Mouse (Mus musculus) neural tube, embryonic 11.5 days (tissue): ENCODE measurements around the gene Cpm. TPM values are rescaled to one million over a fixed set of nuclear protein-coding genes. Genes with fewer than 3 reads are reported as not detected.

ENCODE experiments used
- ATAC-seq: fragments of 200-750 bp; cut with Nextera tagmentation; 2 replicates; pipeline ENCODE4 v1.8.0; 2017; ENCODE audit warnings: moderate number of reproducible peaks, mild to moderate bottlenecking, moderate TSS enrichment, moderate library complexity; ENCODE audit not compliant: insufficient read depth, low FRiP score, low TSS enrichment
- DNase-seq: peaks from one replicate; pipeline ENCODE4 v3.0.0-alpha.2; 2015; ENCODE audit warnings: low spot score
- H3K27ac ChIP-seq: fragments of 300-500 bp; sonication (generic); 2 replicates; pipeline ENCODE4 v1.5.1; 2014; ENCODE audit warnings: low read depth, mild to moderate bottlenecking, low read length
- H3K27me3 ChIP-seq: fragments of 300-500 bp; sonication (generic); 2 replicates; pipeline ENCODE4 v1.6.1; 2014; ENCODE audit warnings: mild to moderate bottlenecking, low read length, mixed read lengths; ENCODE audit not compliant: control insufficient read depth, insufficient read depth
- H3K36me3 ChIP-seq: fragments of 300-500 bp; sonication (generic); 2 replicates; pipeline ENCODE4 v1.6.1; 2014; ENCODE audit warnings: mild to moderate bottlenecking, low read length, moderate library complexity, mixed read lengths; ENCODE audit not compliant: control insufficient read depth, insufficient read depth
- H3K4me1 ChIP-seq: fragments of 300-500 bp; sonication (generic); 2 replicates; pipeline ENCODE4 v1.6.1; 2014; ENCODE audit warnings: low read length, mixed read lengths; ENCODE audit not compliant: control insufficient read depth, insufficient read depth
- H3K4me2 ChIP-seq: fragments of 300-500 bp; sonication (generic); 2 replicates; pipeline ENCODE4 v1.6.1; 2014; ENCODE audit warnings: low read depth, mild to moderate bottlenecking, moderate library complexity
- H3K4me3 ChIP-seq: fragments of 300-500 bp; sonication (generic); 2 replicates; pipeline ENCODE4 v1.5.1; 2014; ENCODE audit warnings: low read depth, low read length
- H3K9ac ChIP-seq: fragments of 300-500 bp; sonication (generic); 2 replicates; pipeline ENCODE4 v1.6.1; 2014; ENCODE audit warnings: mild to moderate bottlenecking, low read length
- H3K9me3 ChIP-seq: fragments of 300-500 bp; sonication (generic); 2 replicates; pipeline ENCODE4 v1.6.1; 2016; ENCODE audit warnings: low read length; ENCODE audit not compliant: control insufficient read depth
- WGBS: fragments of 180-500 bp; shearing (Covaris S2); extraction: QIAGEN DNeasy Blood & Tissue Kit; methylation state at CpG from one replicate; pipeline ENCODE4 v1.1.7; 2014; 5-methylcytosine and 5-hydroxymethylcytosine counted together
- polyA plus RNA-seq: library from polyadenylated mRNA; unstranded; fragments of >200 nt; fragmentation: Nextera tagmentation; extraction: Ambion mirVana; gene quantifications from 2 replicates; pipeline ENCODE4 v1.2.1, GENCODE M21; 2014

The Cpm gene
- polyA plus RNA-seq, 1 experiment from 2014 or later, result 21.1 TPM

GRCm38 (mm10) chr10:117650042-117650655, 20.8 kb downstream of the Cpm start:
- ATAC-seq (no peak), DNase-seq (no peak)
- H3K4me3 ChIP-seq, result no peak overlapping the region
- no peak overlapping the region for H3K9ac ChIP-seq
- no peak overlapping the region for H3K4me2 ChIP-seq
- no peaks in the 10 kb centered on the region for H3K9me3 ChIP-seq
- H3K36me3 ChIP-seq, result no peaks in the 10 kb centered on the region
- WGBS, result 91% methylated on average over 12 of the region's 12 CpGs
- H3K4me1 ChIP-seq, result no peaks in the 10 kb centered on the region
- no peaks in the 10 kb centered on the region for H3K27me3 ChIP-seq
- no peak overlapping the region for H3K27ac ChIP-seq

- DNase-seq (no peak), ATAC-seq (no peak)
- Histone ChIP-seq H3K27me3 (no peaks in the 10 kb centered on the region), H3K4me1 (no peaks in the 10 kb centered on the region), H3K27ac (no peak overlapping the region), H3K4me3 (no peak overlapping the region), H3K9me3 (no peaks in the 10 kb centered on the region), H3K36me3 (no peaks in the 10 kb centered on the region), H3K9ac (no peak overlapping the region), H3K4me2 (no peak overlapping the region)
- 91% methylated on average over 7 of the region's 7 CpGs for WGBS
Observed at GRCm38 (mm10) chr10:117650725-117651124, 21.4 kb downstream of the Cpm start.

GRCm38 (mm10) chr10:117651587-117652377, 22.5 kb downstream of the Cpm start:
- no peak overlapping the region for H3K9ac ChIP-seq
- H3K36me3 ChIP-seq, result no peaks in the 10 kb centered on the region
- DNase-seq (no peak), ATAC-seq (no peak)
- H3K4me1 ChIP-seq, result no peaks in the 10 kb centered on the region
- H3K27me3 ChIP-seq, result no peaks in the 10 kb centered on the region
- WGBS, result 77% methylated on average over 10 of the region's 10 CpGs
- H3K9me3 ChIP-seq, result no peaks in the 10 kb centered on the region
- H3K27ac ChIP-seq, result no peak overlapping the region
- H3K4me3 ChIP-seq, result no peak overlapping the region
- no peak overlapping the region for H3K4me2 ChIP-seq

GRCm38 (mm10) chr10:117652378-117652774, 23.1 kb downstream of the Cpm start:
- ATAC-seq, result no peak
- no peaks in the 10 kb centered on the region for H3K27me3 ChIP-seq
- no peaks in the 10 kb centered on the region for H3K36me3 ChIP-seq
- 91% methylated on average over 4 of the region's 4 CpGs for WGBS
- no peak overlapping the region for H3K27ac ChIP-seq
- no peak overlapping the region for H3K4me3 ChIP-seq
- H3K9me3 ChIP-seq, result no peaks in the 10 kb centered on the region
- H3K4me2 ChIP-seq, result no peak overlapping the region
- no peak for DNase-seq
- H3K9ac ChIP-seq, result no peak overlapping the region
- no peaks in the 10 kb centered on the region for H3K4me1 ChIP-seq

GRCm38 (mm10) chr10:117652930-117653778, 23.9 kb downstream of the Cpm start:
- H3K36me3 ChIP-seq, result no peaks in the 10 kb centered on the region
- no peaks in the 10 kb centered on the region for H3K27me3 ChIP-seq
- DNase-seq, result no peak
- no peak for ATAC-seq
- H3K4me3 ChIP-seq, result no peak overlapping the region
- H3K4me2 ChIP-seq, result no peak overlapping the region
- H3K27ac ChIP-seq, result no peak overlapping the region
- no peaks in the 10 kb centered on the region for H3K9me3 ChIP-seq
- no peaks in the 10 kb centered on the region for H3K4me1 ChIP-seq
- 88% methylated on average over 8 of the region's 8 CpGs for WGBS
- H3K9ac ChIP-seq, result no peak overlapping the region

GRCm38 (mm10) chr10:117653779-117654173, 24.5 kb downstream of the Cpm start:
- no peak overlapping the region for H3K4me3 ChIP-seq
- no peak overlapping the region for H3K27ac ChIP-seq
- H3K4me1 ChIP-seq, result no peaks in the 10 kb centered on the region
- H3K9ac ChIP-seq, result no peak overlapping the region
- DNase-seq (no peak), ATAC-seq (no peak)
- H3K9me3 ChIP-seq, result no peaks in the 10 kb centered on the region
- WGBS, result 95% methylated on average over 7 of the region's 7 CpGs
- no peaks in the 10 kb centered on the region for H3K27me3 ChIP-seq
- no peak overlapping the region for H3K4me2 ChIP-seq
- no peaks in the 10 kb centered on the region for H3K36me3 ChIP-seq

- Histone ChIP-seq H3K4me2 (no peak overlapping the region), H3K27ac (no peak overlapping the region), H3K27me3 (no peaks in the 10 kb centered on the region), H3K9ac (no peak overlapping the region), H3K36me3 (no peaks in the 10 kb centered on the region), H3K4me1 (no peaks in the 10 kb centered on the region), H3K4me3 (no peak overlapping the region), H3K9me3 (no peaks in the 10 kb centered on the region)
- ATAC-seq (no peak), DNase-seq (no peak)
- WGBS, result 79% methylated on average over 3 of the region's 3 CpGs
Observed at GRCm38 (mm10) chr10:117654576-117655123, 25.4 kb downstream of the Cpm start.

- Histone ChIP-seq H3K4me1 (no peaks in the 10 kb centered on the region), H3K4me3 (no peak overlapping the region), H3K4me2 (no peak overlapping the region), H3K9ac (no peak overlapping the region), H3K27me3 (no peaks in the 10 kb centered on the region), H3K27ac (no peak overlapping the region), H3K9me3 (no peaks in the 10 kb centered on the region), H3K36me3 (no peaks in the 10 kb centered on the region)
- no peak for ATAC-seq
- no peak for DNase-seq
- WGBS, result 92% methylated on average over 9 of the region's 9 CpGs
Observed at GRCm38 (mm10) chr10:117655460-117655859, 26.2 kb downstream of the Cpm start.
